Mouse (Mus musculus) hindbrain, postnatal 0 days (tissue): ENCODE data around the gene Klk4. TPM values are rescaled to one million over a fixed set of nuclear protein-coding genes. Genes with fewer than 3 reads are reported as not detected.
A peak's percentile ranks its signal among the peaks of the same experiment; 100 is the strongest.

Source experiments
- ATAC-seq: fragments of 200-750 bp; cut with Nextera tagmentation; 2 replicates; pipeline ENCODE4 v1.8.0; 2017; ENCODE audit warnings: mild to moderate bottlenecking, moderate TSS enrichment, moderate library complexity
- DNase-seq: peaks from one replicate; pipeline ENCODE4 v3.0.0-alpha.2; 2015; ENCODE audit warnings: low spot score
- H3K27ac ChIP-seq: fragments of 300-500 bp; sonication (generic); 2 replicates; pipeline ENCODE4 v1.5.1; 2014; ENCODE audit warnings: mild to moderate bottlenecking
- H3K27me3 ChIP-seq: fragments of 300-500 bp; sonication (generic); 2 replicates; pipeline ENCODE4 v1.6.1; 2014; ENCODE audit warnings: low read length, mixed read lengths; ENCODE audit not compliant: insufficient read depth
- H3K36me3 ChIP-seq: fragments of 300-500 bp; sonication (generic); 2 replicates; pipeline ENCODE4 v1.6.1; 2014; ENCODE audit warnings: low read length, mixed read lengths; ENCODE audit not compliant: insufficient read depth
- H3K4me1 ChIP-seq: fragments of 300-500 bp; sonication (generic); 2 replicates; pipeline ENCODE4 v1.6.1; 2014; ENCODE audit warnings: antibody characterized with exemption, low read length, mixed read lengths; ENCODE audit not compliant: insufficient read depth
- H3K4me2 ChIP-seq: fragments of 300-500 bp; sonication (generic); 2 replicates; pipeline ENCODE4 v1.6.1; 2014; ENCODE audit warnings: low read depth, mild to moderate bottlenecking, low read length, moderate library complexity, mixed read lengths
- H3K4me3 ChIP-seq: fragments of 300-500 bp; sonication (generic); 2 replicates; pipeline ENCODE4 v1.5.1; 2014; ENCODE audit warnings: low read length
- H3K9ac ChIP-seq: fragments of 300-500 bp; sonication (generic); replicated peaks from 2 replicates; pipeline ENCODE4 v1.6.1; 2014; ENCODE audit warnings: mild to moderate bottlenecking, low read length, moderate library complexity, mixed read lengths
- H3K9me3 ChIP-seq: fragments of 300-500 bp; sonication (generic); 2 replicates; pipeline ENCODE4 v1.6.1; 2016; ENCODE audit warnings: low read length, mixed read lengths
- CTCF ChIP-seq: IDR thresholded peaks from 2 replicates; pipeline ENCODE4 v1.5.1; 2016; ENCODE audit warnings: antibody characterized with exemption, control low read depth, low read depth
- WGBS: fragments of 180-500 bp; shearing (Covaris S2); extraction: QIAGEN DNeasy Blood & Tissue Kit; methylation state at CpG from one replicate; pipeline ENCODE4 v1.1.7; 2014; 5-methylcytosine and 5-hydroxymethylcytosine counted together
- polyA plus RNA-seq: library from polyadenylated mRNA; unstranded; fragments of >200 nt; fragmentation: Nextera tagmentation; extraction: Ambion mirVana; gene quantifications from 2 replicates; pipeline ENCODE4 v1.2.1, GENCODE M21; 2015
- total RNA-seq: library from RNA; depleted of rRNA; stranded (reverse); fragments of >200 nt; gene quantifications from 2 replicates; pipeline ENCODE4 v1.2.3, GENCODE M21; 2014

Gene Klk4
- total and polyA plus RNA-seq, 2 experiments from 2014 or later: 1.7 to 2.7 TPM

DNA sequence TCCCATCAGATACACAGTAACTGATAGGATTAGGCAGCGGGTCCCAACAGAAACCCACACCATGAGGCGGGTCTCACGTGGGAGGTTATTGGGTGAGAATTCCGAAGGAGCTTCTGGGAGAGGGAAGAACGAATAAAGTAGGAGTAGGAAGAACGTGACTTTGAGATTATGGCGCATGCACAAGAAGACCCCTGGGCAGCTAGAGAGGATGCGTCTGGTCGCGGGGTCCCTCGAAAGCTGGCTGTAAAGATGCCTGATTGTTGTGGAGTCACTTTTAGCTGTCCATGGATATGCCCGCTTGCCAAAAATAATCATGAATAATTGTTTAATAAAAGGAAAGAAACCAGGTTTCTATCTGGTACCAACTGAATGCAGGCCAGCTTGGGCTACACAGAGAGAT, 23.5 kb upstream of the Klk4 start:
- Histone ChIP-seq H3K4me1 (no peaks in the 10 kb centered on the region), H3K36me3 (no peaks in the 10 kb centered on the region), H3K27ac (no peak overlapping the region), H3K4me2 (no peak overlapping the region), H3K9ac (no peak overlapping the region), H3K9me3 (no peaks in the 10 kb centered on the region), H3K27me3 (no peaks in the 10 kb centered on the region), H3K4me3 (no peak overlapping the region)
- ATAC-seq: no peak
- 91% methylated on average over 12 of the region's 12 CpGs for WGBS
- no peak for TF ChIP-seq CTCF
- DNase-seq: no peak

DNA sequence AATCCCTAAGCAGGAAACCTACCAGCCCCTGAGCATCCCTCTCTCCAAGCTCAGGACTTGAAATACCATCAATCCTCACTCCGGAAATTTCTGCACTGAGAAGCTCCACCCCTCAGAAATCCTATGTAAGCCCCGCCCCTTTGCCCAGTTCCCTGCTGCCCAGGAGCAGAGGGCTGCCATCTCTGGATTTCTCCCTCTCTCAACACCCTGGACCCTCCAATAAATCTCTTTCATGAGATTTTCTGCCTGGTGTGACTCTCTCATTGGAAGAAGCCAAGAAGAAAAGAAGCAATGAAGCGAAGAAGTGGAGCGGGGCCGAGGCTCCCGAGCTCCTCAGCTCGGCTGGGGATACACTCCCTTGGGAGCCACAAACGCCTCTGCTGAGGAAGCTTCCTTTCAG, 20.5 kb upstream of the Klk4 start:
- no peak for DNase-seq
- Histone ChIP-seq H3K9ac (no peak overlapping the region), H3K9me3 (no peaks in the 10 kb centered on the region), H3K27ac (no peak overlapping the region), H3K4me2 (no peak overlapping the region), H3K36me3 (no peaks in the 10 kb centered on the region), H3K4me1 (no peaks in the 10 kb centered on the region), H3K27me3 (no peaks in the 10 kb centered on the region), H3K4me3 (no peak overlapping the region)
- WGBS: 32% methylated on average over 8 of the region's 8 CpGs
- 0 out of 2 replicates have a peak, but pooled peaks have one; percentile 27 for ATAC-seq
- TF ChIP-seq CTCF: no peak

DNA sequence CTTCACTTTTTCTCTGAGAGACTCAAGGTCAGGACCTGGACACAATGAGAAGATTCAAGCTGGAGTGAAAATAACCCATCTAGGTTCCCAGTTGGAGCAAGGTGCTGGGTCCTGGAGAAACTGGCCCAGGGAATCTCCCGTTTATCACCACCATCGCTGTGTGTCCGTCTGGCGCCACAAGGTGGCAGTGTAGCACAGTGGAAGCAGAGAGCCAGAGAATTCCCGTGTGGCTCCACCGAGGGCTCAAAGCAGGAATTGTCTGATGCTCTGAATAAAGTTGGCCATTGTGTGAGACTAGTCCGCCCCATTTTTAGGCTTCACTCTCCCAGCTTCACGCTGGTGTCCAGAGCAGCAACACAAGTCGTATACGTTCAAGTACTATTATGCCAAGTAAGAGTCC, 7.7 kb upstream of the Klk4 start:
- Histone ChIP-seq H3K36me3 (no peaks in the 10 kb centered on the region), H3K9ac (no peak overlapping the region), H3K9me3 (no peaks in the 10 kb centered on the region), H3K4me1 (no peaks in the 10 kb centered on the region), H3K27me3 (no peaks in the 10 kb centered on the region), H3K4me2 (no peak overlapping the region), H3K4me3 (no peak overlapping the region), H3K27ac (no peak overlapping the region)
- peak; percentile 79 for ATAC-seq
- 6% methylated on average over 10 of the region's 10 CpGs for WGBS
- TF ChIP-seq CTCF: peak; percentile 92
- peak; percentile 89 for DNase-seq

DNA sequence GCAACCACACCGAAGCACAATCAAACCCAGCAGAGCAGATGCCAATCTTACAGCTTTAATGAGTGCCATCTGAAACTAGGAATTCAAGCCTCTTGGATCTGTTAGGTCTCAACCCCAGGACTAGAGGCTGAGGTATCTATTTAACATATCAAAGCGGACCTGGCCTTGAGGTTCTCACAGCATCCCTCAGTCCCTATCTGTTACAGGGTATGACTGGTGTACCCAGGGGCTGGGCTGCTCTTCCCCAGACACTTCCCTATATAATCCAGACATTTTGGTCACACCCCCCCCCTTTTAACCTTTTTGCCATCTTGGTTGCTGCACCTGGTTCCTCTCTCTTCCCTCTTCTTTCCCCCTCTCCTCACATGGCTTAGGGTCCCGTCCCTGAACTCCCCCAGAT, 7.3 kb upstream of the Klk4 start:
- Histone ChIP-seq H3K9me3 (no peaks in the 10 kb centered on the region), H3K9ac (no peak overlapping the region), H3K27ac (no peak overlapping the region), H3K4me3 (no peak overlapping the region), H3K27me3 (no peaks in the 10 kb centered on the region), H3K4me2 (no peak overlapping the region), H3K36me3 (no peaks in the 10 kb centered on the region), H3K4me1 (no peaks in the 10 kb centered on the region)
- TF ChIP-seq CTCF: no peak
- DNase-seq: no peak
- ATAC-seq: peak; percentile 27; the same call in 1 of the 2 replicates
- WGBS: 81% methylated on average over 3 of the region's 3 CpGs

DNA sequence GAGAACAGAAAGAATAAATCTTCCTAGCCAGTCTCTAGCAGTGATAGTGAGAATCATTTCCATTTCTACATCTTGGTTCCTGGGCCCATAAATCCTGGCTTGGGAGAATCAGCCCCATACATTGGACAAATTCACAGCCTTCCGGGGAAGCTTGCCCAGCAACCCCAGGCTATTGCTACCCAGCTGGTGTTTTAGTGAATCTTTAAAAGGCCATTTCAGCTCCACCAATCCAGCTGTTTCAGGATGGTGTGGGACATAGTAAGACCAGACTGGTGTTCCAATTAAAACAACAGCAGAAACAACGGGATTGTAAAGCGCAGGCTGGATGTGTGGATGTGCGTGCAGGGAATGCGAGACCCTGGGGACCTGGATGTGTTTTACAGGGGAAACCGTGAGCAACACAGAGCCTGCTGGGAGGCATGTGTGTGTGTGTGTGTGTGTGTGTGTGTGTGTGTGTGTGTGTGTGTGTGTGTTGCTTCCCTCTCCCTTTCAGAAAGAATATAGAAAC, 6.0 kb upstream of the Klk4 start:
- DNase-seq (peak; percentile 6), ATAC-seq (no peak)
- Histone ChIP-seq H3K27me3 (no peaks in the 10 kb centered on the region), H3K4me2 (no peak overlapping the region), H3K9me3 (no peaks in the 10 kb centered on the region), H3K4me3 (no peak overlapping the region), H3K4me1 (no peaks in the 10 kb centered on the region), H3K9ac (no peak overlapping the region), H3K27ac (no peak overlapping the region), H3K36me3 (no peaks in the 10 kb centered on the region)
- 71% methylated on average over 6 of the region's 6 CpGs for WGBS
- TF ChIP-seq CTCF: no peak

DNA sequence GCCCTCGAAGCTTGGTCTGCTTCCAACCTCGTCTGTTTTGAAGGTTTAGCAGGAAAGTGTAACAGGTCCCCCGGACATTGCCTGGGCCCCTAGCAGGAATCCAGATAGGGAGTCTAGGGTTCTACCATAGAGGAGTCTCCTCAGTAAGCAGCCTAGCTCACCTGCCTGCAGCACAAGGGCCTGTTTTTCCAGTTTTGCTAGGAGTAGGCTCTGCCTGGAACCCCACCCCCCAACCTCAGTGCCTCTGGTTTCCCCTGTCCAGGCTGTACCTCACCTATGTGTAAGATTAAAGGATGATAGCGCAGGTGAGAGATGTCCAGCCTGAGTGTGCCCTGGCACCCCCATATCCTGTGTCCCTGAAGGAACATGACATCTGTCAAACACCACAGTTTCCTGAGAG, 4.5 kb upstream of the Klk4 start:
- 79% methylated on average over 4 of the region's 4 CpGs for WGBS
- H3K9me3 ChIP-seq: no peaks in the 10 kb centered on the region
- no peaks in the 10 kb centered on the region for H3K36me3 ChIP-seq
- no peak overlapping the region for H3K4me3 ChIP-seq
- no peak for DNase-seq
- ATAC-seq: no peak
- no peak overlapping the region for H3K9ac ChIP-seq
- no peak overlapping the region for H3K27ac ChIP-seq
- H3K4me1 ChIP-seq: no peaks in the 10 kb centered on the region
- TF ChIP-seq CTCF: no peak
- no peak overlapping the region for H3K4me2 ChIP-seq
- no peaks in the 10 kb centered on the region for H3K27me3 ChIP-seq

DNA sequence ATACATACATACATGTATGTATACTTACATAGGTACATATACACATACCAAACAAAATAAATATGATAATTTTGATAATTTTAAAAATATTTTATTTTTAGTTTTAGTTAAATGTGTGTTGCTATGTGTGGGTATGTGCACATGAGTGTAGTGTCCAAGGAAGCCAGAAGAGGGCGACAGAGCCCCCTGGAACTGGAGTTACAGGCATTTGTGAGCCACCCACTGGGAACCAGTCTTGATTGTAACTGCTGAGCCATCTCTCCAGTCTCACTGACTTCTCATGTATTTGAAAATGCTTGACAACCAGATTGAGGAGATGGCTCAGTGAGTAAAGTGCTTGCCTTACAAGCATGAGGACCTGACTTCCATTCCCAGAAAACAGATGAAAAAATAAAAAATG, 2.7 kb upstream of the Klk4 start:
- Histone ChIP-seq H3K4me3 (no peak overlapping the region), H3K9ac (no peak overlapping the region), H3K27me3 (no peaks in the 10 kb centered on the region), H3K36me3 (no peaks in the 10 kb centered on the region), H3K4me1 (no peaks in the 10 kb centered on the region), H3K4me2 (no peak overlapping the region), H3K9me3 (no peaks in the 10 kb centered on the region), H3K27ac (no peak overlapping the region)
- ATAC-seq: no peak
- no peak for TF ChIP-seq CTCF
- DNase-seq: no peak
- WGBS: 39% methylated on average over 1 of the region's 1 CpGs
